Mouse (Mus musculus): ENCODE data around the gene Abhd17c. TPM values are rescaled to one million over a fixed set of nuclear protein-coding genes. Genes with fewer than 3 reads are reported as not detected.
"Not testable (repeated sequence)": the region's sequence is repeated elsewhere in the genome, so short reads cannot be mapped to it uniquely, and the experiment has no call there.

Abhd17c gene
- polyA plus RNA-seq, 1 experiment from 2014 or later, result 59.3 TPM

- not testable (repeated sequence) for H3K27ac ChIP-seq (ENCODE audit: low read depth, low read length); ATAC-seq (ENCODE audit: insufficient read depth, low FRiP score, low TSS enrichment); H3K4me3 ChIP-seq (ENCODE audit: low read depth, low read length); H3K36me3 ChIP-seq (ENCODE audit: control insufficient read depth, insufficient read depth, low read length); DNase-seq (ENCODE audit: low spot score); H3K27me3 ChIP-seq (ENCODE audit: control insufficient read depth, insufficient read depth, low read length); H3K9ac ChIP-seq (ENCODE audit: low read length); H3K9me3 ChIP-seq (ENCODE audit: control insufficient read depth, low read length); H3K4me1 ChIP-seq (ENCODE audit: control insufficient read depth, insufficient read depth, low read length); H3K4me2 ChIP-seq (ENCODE audit: low read depth)
- WGBS, result 89% methylated on average over 2 of the region's 2 CpGs
These were observed 27.1 kb upstream of the Abhd17c start for GRCm38 (mm10) chr7:84178809-84179208.

- WGBS, result 84% methylated on average over 11 of the region's 11 CpGs
- no peak overlapping the region for H3K4me2 ChIP-seq (ENCODE audit: low read depth)
- ATAC-seq (ENCODE audit: insufficient read depth, low FRiP score, low TSS enrichment) (no peak), DNase-seq (ENCODE audit: low spot score) (no peak)
- no peak overlapping the region for H3K27ac ChIP-seq (ENCODE audit: low read depth, low read length)
- H3K36me3 ChIP-seq (ENCODE audit: control insufficient read depth, insufficient read depth, low read length), result no peaks in the 10 kb centered on the region
- no peak overlapping the region for H3K4me3 ChIP-seq (ENCODE audit: low read depth, low read length)
- no peaks in the 10 kb centered on the region for H3K27me3 ChIP-seq (ENCODE audit: control insufficient read depth, insufficient read depth, low read length)
- H3K4me1 ChIP-seq (ENCODE audit: control insufficient read depth, insufficient read depth, low read length), result no peaks in the 10 kb centered on the region
- H3K9ac ChIP-seq (ENCODE audit: low read length), result no peak overlapping the region
- H3K9me3 ChIP-seq (ENCODE audit: control insufficient read depth, low read length), result no peaks in the 10 kb centered on the region
These were observed 23.2 kb upstream of the Abhd17c start for GRCm38 (mm10) chr7:84174655-84175448.

- Histone ChIP-seq H3K4me1 (ENCODE audit: control insufficient read depth, insufficient read depth, low read length) (no peaks in the 10 kb centered on the region), H3K27ac (ENCODE audit: low read depth, low read length) (no peak overlapping the region), H3K9ac (ENCODE audit: low read length) (no peak overlapping the region), H3K4me3 (ENCODE audit: low read depth, low read length) (no peak overlapping the region), H3K36me3 (ENCODE audit: control insufficient read depth, insufficient read depth, low read length) (no peaks in the 10 kb centered on the region), H3K4me2 (ENCODE audit: low read depth) (no peak overlapping the region), H3K27me3 (ENCODE audit: control insufficient read depth, insufficient read depth, low read length) (no peaks in the 10 kb centered on the region), H3K9me3 (ENCODE audit: control insufficient read depth, low read length) (no peaks in the 10 kb centered on the region)
- ATAC-seq (ENCODE audit: insufficient read depth, low FRiP score, low TSS enrichment), result no peak
- no peak for DNase-seq (ENCODE audit: low spot score)
- WGBS, result 88% methylated on average over 4 of the region's 4 CpGs
These were observed 21.7 kb upstream of the Abhd17c start for GRCm38 (mm10) chr7:84173394-84173793.

GRCm38 (mm10) chr7:84171177-84171787, 19.6 kb upstream of the Abhd17c start:
- H3K4me3 ChIP-seq (ENCODE audit: low read depth, low read length), result no peak overlapping the region
- no peak for DNase-seq (ENCODE audit: low spot score)
- no peak overlapping the region for H3K4me2 ChIP-seq (ENCODE audit: low read depth)
- no peak overlapping the region for H3K27ac ChIP-seq (ENCODE audit: low read depth, low read length)
- H3K36me3 ChIP-seq (ENCODE audit: control insufficient read depth, insufficient read depth, low read length), result no peaks in the 10 kb centered on the region
- ATAC-seq (ENCODE audit: insufficient read depth, low FRiP score, low TSS enrichment), result no peak
- 94% methylated on average over 1 of the region's 1 CpGs for WGBS
- no peaks in the 10 kb centered on the region for H3K4me1 ChIP-seq (ENCODE audit: control insufficient read depth, insufficient read depth, low read length)
- no peaks in the 10 kb centered on the region for H3K27me3 ChIP-seq (ENCODE audit: control insufficient read depth, insufficient read depth, low read length)
- no peak overlapping the region for H3K9ac ChIP-seq (ENCODE audit: low read length)
- H3K9me3 ChIP-seq (ENCODE audit: control insufficient read depth, low read length), result no peaks in the 10 kb centered on the region

- no peak for ATAC-seq (ENCODE audit: insufficient read depth, low FRiP score, low TSS enrichment)
- 93% methylated on average over 2 of the region's 2 CpGs for WGBS
- no peaks in the 10 kb centered on the region for H3K27me3 ChIP-seq (ENCODE audit: control insufficient read depth, insufficient read depth, low read length)
These were observed 16.7 kb upstream of the Abhd17c start for GRCm38 (mm10) chr7:84168355-84168754.

GRCm38 (mm10) chr7:84166721-84167419, 15.2 kb upstream of the Abhd17c start:
- ATAC-seq (ENCODE audit: insufficient read depth, low FRiP score, low TSS enrichment) (no peak), DNase-seq (ENCODE audit: low spot score) (no peak)
- no peaks in the 10 kb centered on the region for H3K9me3 ChIP-seq (ENCODE audit: control insufficient read depth, low read length)
- H3K36me3 ChIP-seq (ENCODE audit: control insufficient read depth, insufficient read depth, low read length), result no peaks in the 10 kb centered on the region
- no peak overlapping the region for H3K4me2 ChIP-seq (ENCODE audit: low read depth)
- WGBS, result 87% methylated on average over 4 of the region's 4 CpGs
- H3K9ac ChIP-seq (ENCODE audit: low read length), result no peak overlapping the region
- H3K27me3 ChIP-seq (ENCODE audit: control insufficient read depth, insufficient read depth, low read length), result no peaks in the 10 kb centered on the region
- H3K4me1 ChIP-seq (ENCODE audit: control insufficient read depth, insufficient read depth, low read length), result no peaks in the 10 kb centered on the region
- H3K4me3 ChIP-seq (ENCODE audit: low read depth, low read length), result no peak overlapping the region
- H3K27ac ChIP-seq (ENCODE audit: low read depth, low read length), result no peak overlapping the region

More at GRCm38 (mm10) chr7:84168355-84168754, 16.7 kb upstream of the Abhd17c start:
- Histone ChIP-seq H3K4me3 (ENCODE audit: low read depth, low read length) (no peak overlapping the region), H3K9me3 (ENCODE audit: control insufficient read depth, low read length) (no peaks in the 10 kb centered on the region), H3K36me3 (ENCODE audit: control insufficient read depth, insufficient read depth, low read length) (no peaks in the 10 kb centered on the region), H3K27ac (ENCODE audit: low read depth, low read length) (no peak overlapping the region), H3K4me2 (ENCODE audit: low read depth) (no peak overlapping the region), H3K9ac (ENCODE audit: low read length) (no peak overlapping the region), H3K4me1 (ENCODE audit: control insufficient read depth, insufficient read depth, low read length) (no peaks in the 10 kb centered on the region)
- DNase-seq (ENCODE audit: low spot score), result no peak

- no peak for DNase-seq (ENCODE audit: low spot score)
- H3K27ac ChIP-seq (ENCODE audit: low read depth, low read length), result no peak overlapping the region
- no peak overlapping the region for H3K4me2 ChIP-seq (ENCODE audit: low read depth)
- no peak overlapping the region for H3K4me3 ChIP-seq (ENCODE audit: low read depth, low read length)
- no peak for ATAC-seq (ENCODE audit: insufficient read depth, low FRiP score, low TSS enrichment)
- H3K9me3 ChIP-seq (ENCODE audit: control insufficient read depth, low read length), result no peaks in the 10 kb centered on the region
- no peaks in the 10 kb centered on the region for H3K27me3 ChIP-seq (ENCODE audit: control insufficient read depth, insufficient read depth, low read length)
- no peaks in the 10 kb centered on the region for H3K4me1 ChIP-seq (ENCODE audit: control insufficient read depth, insufficient read depth, low read length)
- no peaks in the 10 kb centered on the region for H3K36me3 ChIP-seq (ENCODE audit: control insufficient read depth, insufficient read depth, low read length)
- no peak overlapping the region for H3K9ac ChIP-seq (ENCODE audit: low read length)
- WGBS, result 67% methylated on average over 1 of the region's 1 CpGs
These were observed 14.3 kb upstream of the Abhd17c start for GRCm38 (mm10) chr7:84166007-84166406.

- no peak for ATAC-seq (ENCODE audit: insufficient read depth, low FRiP score, low TSS enrichment)
- H3K4me2 ChIP-seq (ENCODE audit: low read depth), result no peak overlapping the region
- WGBS, result 67% methylated on average over 3 of the region's 3 CpGs
These were observed 13.6 kb upstream of the Abhd17c start for GRCm38 (mm10) chr7:84165288-84165687.

More at GRCm38 (mm10) chr7:84165288-84165687, 13.6 kb upstream of the Abhd17c start:
- H3K4me1 ChIP-seq (ENCODE audit: control insufficient read depth, insufficient read depth, low read length), result no peaks in the 10 kb centered on the region
- no peaks in the 10 kb centered on the region for H3K9me3 ChIP-seq (ENCODE audit: control insufficient read depth, low read length)
- no peaks in the 10 kb centered on the region for H3K36me3 ChIP-seq (ENCODE audit: control insufficient read depth, insufficient read depth, low read length)
- no peak overlapping the region for H3K27ac ChIP-seq (ENCODE audit: low read depth, low read length)
- H3K9ac ChIP-seq (ENCODE audit: low read length), result no peak overlapping the region
- no peak for DNase-seq (ENCODE audit: low spot score)
- H3K4me3 ChIP-seq (ENCODE audit: low read depth, low read length), result no peak overlapping the region
- no peaks in the 10 kb centered on the region for H3K27me3 ChIP-seq (ENCODE audit: control insufficient read depth, insufficient read depth, low read length)
